Mouse (Mus musculus) thymus, adult 2 months (tissue): Measurements from ENCODE around the gene Hsd17b2. TPM values are rescaled to one million over a fixed set of nuclear protein-coding genes. Genes with fewer than 3 reads are reported as not detected.

Experiments used
- DNase-seq: peaks from one replicate; pipeline ENCODE4 v3.0.0; 2021
- H3K27ac ChIP-seq: fragments of 200-500 bp; 2 replicates; pipeline ENCODE4 v1.5.1; 2012; ENCODE audit warnings: low read length, control low read depth; ENCODE audit not compliant: control insufficient read depth, insufficient read depth
- H3K27me3 ChIP-seq: fragments of 200-500 bp; 2 replicates; pipeline ENCODE4 v1.6.1; 2012; ENCODE audit warnings: mild to moderate bottlenecking, low read length, moderate library complexity, mixed read lengths; ENCODE audit not compliant: control insufficient read depth, insufficient read depth
- H3K36me3 ChIP-seq: fragments of 200-500 bp; 2 replicates; pipeline ENCODE4 v1.6.1; 2012; ENCODE audit warnings: mild to moderate bottlenecking, low read length, moderate library complexity; ENCODE audit not compliant: control insufficient read depth, insufficient read depth
- H3K4me1 ChIP-seq: fragments of 200-500 bp; replicated peaks from 2 replicates; pipeline ENCODE4 v1.6.1; 2012; ENCODE audit warnings: low read length; ENCODE audit not compliant: control insufficient read depth, insufficient read depth
- H3K4me3 ChIP-seq: fragments of 200-500 bp; 2 replicates; pipeline ENCODE4 v1.5.1; 2012; ENCODE audit warnings: mild to moderate bottlenecking, low read length, control low read depth, moderate library complexity; ENCODE audit not compliant: control insufficient read depth, insufficient read depth
- CTCF ChIP-seq: fragments of 200-500 bp; IDR thresholded peaks from 2 replicates; pipeline ENCODE4 v1.5.1; 2012; ENCODE audit warnings: mild to moderate bottlenecking, control low read depth, low read length, moderate library complexity, borderline replicate concordance; ENCODE audit not compliant: control insufficient read depth, poor library complexity, insufficient read depth; ENCODE audit errors: extremely low read depth
- POLR2A ChIP-seq: fragments of 200-500 bp; IDR thresholded peaks from 2 replicates; pipeline ENCODE4 v1.6.1; 2012; ENCODE audit warnings: mild to moderate bottlenecking, low read length, control low read depth, moderate library complexity; ENCODE audit not compliant: control insufficient read depth, poor library complexity, insufficient read depth; ENCODE audit errors: extremely low read depth
- WGBS: fragments of 180-500 bp; shearing (Covaris S2); methylation state at CpG from one replicate; pipeline ENCODE4 v1.1.7; 2018; 5-methylcytosine and 5-hydroxymethylcytosine counted together
- polyA plus RNA-seq: library from polyadenylated mRNA; depleted of rRNA; stranded (reverse); fragments of >200 nt; gene quantifications from 2 replicates; pipeline ENCODE4 v1.2.3, GENCODE M21; 2012; rRNA removed

Gene Hsd17b2
- polyA plus RNA-seq, 1 experiment, result 0.40 TPM

- Histone ChIP-seq H3K36me3 (peaks cover 19% of the 10 kb centered on the region), H3K27me3 (no peaks in the 10 kb centered on the region)
- no peak for DNase-seq
These were observed 94.8 kb downstream of the Hsd17b2 start for GRCm38 (mm10) chr8:117796464-117796863.

GRCm38 (mm10) chr8:117798066-117798465 lies 96.4 kb downstream of the Hsd17b2 start:
- no peak overlapping the region for H3K27ac ChIP-seq
- peaks cover 11% of the 10 kb centered on the region for H3K4me1 ChIP-seq
- peaks cover 13% of the 10 kb centered on the region for H3K36me3 ChIP-seq
- no peaks in the 10 kb centered on the region for H3K27me3 ChIP-seq
- no peak for TF ChIP-seq POLR2A
- TF ChIP-seq CTCF, result no peak
- 96% methylated on average over 2 of the region's 2 CpGs for WGBS
- H3K4me3 ChIP-seq, result no peak overlapping the region
- no peak for DNase-seq

More at GRCm38 (mm10) chr8:117796464-117796863, 94.8 kb downstream of the Hsd17b2 start:
- WGBS, result 99% methylated on average over 15 of the region's 15 CpGs
- TF ChIP-seq POLR2A, result no peak
- no peak for TF ChIP-seq CTCF
- no peak overlapping the region for H3K27ac ChIP-seq
- H3K4me3 ChIP-seq, result no peak overlapping the region
- peaks cover 6% of the 10 kb centered on the region for H3K4me1 ChIP-seq

- DNase-seq, result peak; percentile 96
- TF ChIP-seq CTCF (peak; percentile 68), POLR2A (peak; percentile 73)
- Histone ChIP-seq H3K27me3 (no peaks in the 10 kb centered on the region), H3K4me1 (peaks cover 11% of the 10 kb centered on the region), H3K36me3 (no peaks in the 10 kb centered on the region; the same call in 1 of the 2 replicates), H3K27ac (no peak within 1 kb of the TSS), H3K4me3 (peak within 1 kb of the TSS; percentile 82)
- under 1% methylated on average over 65 of the region's 65 CpGs for WGBS
These were observed 100.0 kb downstream of the Hsd17b2 start, which contains the start of gene Mphosph6 for GRCm38 (mm10) chr8:117801443-117802298. Mphosph6 (minus strand) TSS chr8:117801943.

- Histone ChIP-seq H3K4me1 (peaks cover 11% of the 10 kb centered on the region), H3K36me3 (no peaks in the 10 kb centered on the region; the same call in 1 of the 2 replicates), H3K27ac (no peak overlapping the region), H3K27me3 (no peaks in the 10 kb centered on the region), H3K4me3 (peak overlapping the region; percentile 57)
- WGBS, result 4% methylated on average over 11 of the region's 11 CpGs
- TF ChIP-seq POLR2A, result no peak
- no peak for TF ChIP-seq CTCF
- DNase-seq, result no peak
These were observed 100.6 kb downstream of the Hsd17b2 start for GRCm38 (mm10) chr8:117802299-117802689.

GRCm38 (mm10) chr8:117805419-117805818 lies 103.7 kb downstream of the Hsd17b2 start:
- no peaks in the 10 kb centered on the region for H3K36me3 ChIP-seq
- H3K4me3 ChIP-seq, result no peak overlapping the region
- WGBS, result 86% methylated on average over 5 of the region's 5 CpGs
- no peaks in the 10 kb centered on the region for H3K27me3 ChIP-seq
- H3K27ac ChIP-seq, result no peak overlapping the region
- H3K4me1 ChIP-seq, result peaks cover 11% of the 10 kb centered on the region
- TF ChIP-seq CTCF, result no peak
- TF ChIP-seq POLR2A, result no peak
- DNase-seq, result no peak

Other genes starting within 250 kb of the Hsd17b2 start
- 9.0 and 10.7 TPM in 2 replicates for gene Plcg2, start 203.6 kb upstream of the Hsd17b2 start, polyA plus RNA-seq
- gene Sdr42e1, start 28.2 kb upstream of the Hsd17b2 start, polyA plus RNA-seq, result 5.1 and 5.3 TPM in 2 replicates
- 7.5 and 7.9 TPM in 2 replicates for gene Mphosph6, start 100.0 kb downstream of the Hsd17b2 start, polyA plus RNA-seq